Mouse (Mus musculus) layer of hippocampus, postnatal 36 days (tissue): ENCODE results near the gene 4933428G20Rik. TPM values are rescaled to one million over a fixed set of nuclear protein-coding genes. Genes with fewer than 3 reads are reported as not detected.
A peak's percentile ranks its signal among the peaks of the same experiment; 100 is the strongest.

ENCODE experiments used
- DNase-seq, 2 experiments: peaks; one replicate each; pipeline ENCODE4 v3.0.0; 2022
- total RNA-seq, 2 experiments: library from RNA; stranded (reverse); gene quantifications; 2 replicates each; pipeline ENCODE4 v1.2.3; 2021

The 4933428G20Rik gene
- total RNA-seq, 2 experiments from 2014 or later, result not detected

- DNase-seq, result no peak
These were observed 32.9 kb upstream of the 4933428G20Rik start for GRCm38 (mm10) chr11:97532950-97533582.

DNA sequence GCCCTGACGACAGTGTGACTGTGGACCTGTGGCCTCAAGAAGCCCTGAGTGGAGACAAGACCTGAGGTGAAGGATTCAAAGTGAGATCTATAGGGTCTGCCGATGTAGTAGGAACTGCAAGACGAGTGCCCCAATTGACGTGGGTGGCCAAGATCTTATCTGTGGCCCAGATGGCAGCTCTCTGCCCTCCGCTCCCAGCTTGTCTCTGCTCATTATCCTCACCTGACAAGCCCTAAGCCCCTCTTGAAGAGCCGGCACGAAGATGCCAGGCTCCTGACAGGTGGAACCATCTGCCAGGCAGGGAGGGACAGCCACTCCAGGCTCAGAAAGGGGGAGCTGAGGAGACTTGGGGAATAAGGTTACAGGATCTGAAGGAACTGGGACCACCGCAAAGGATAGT lies 32.2 kb upstream of the 4933428G20Rik start:
- DNase-seq, result no peak

DNA sequence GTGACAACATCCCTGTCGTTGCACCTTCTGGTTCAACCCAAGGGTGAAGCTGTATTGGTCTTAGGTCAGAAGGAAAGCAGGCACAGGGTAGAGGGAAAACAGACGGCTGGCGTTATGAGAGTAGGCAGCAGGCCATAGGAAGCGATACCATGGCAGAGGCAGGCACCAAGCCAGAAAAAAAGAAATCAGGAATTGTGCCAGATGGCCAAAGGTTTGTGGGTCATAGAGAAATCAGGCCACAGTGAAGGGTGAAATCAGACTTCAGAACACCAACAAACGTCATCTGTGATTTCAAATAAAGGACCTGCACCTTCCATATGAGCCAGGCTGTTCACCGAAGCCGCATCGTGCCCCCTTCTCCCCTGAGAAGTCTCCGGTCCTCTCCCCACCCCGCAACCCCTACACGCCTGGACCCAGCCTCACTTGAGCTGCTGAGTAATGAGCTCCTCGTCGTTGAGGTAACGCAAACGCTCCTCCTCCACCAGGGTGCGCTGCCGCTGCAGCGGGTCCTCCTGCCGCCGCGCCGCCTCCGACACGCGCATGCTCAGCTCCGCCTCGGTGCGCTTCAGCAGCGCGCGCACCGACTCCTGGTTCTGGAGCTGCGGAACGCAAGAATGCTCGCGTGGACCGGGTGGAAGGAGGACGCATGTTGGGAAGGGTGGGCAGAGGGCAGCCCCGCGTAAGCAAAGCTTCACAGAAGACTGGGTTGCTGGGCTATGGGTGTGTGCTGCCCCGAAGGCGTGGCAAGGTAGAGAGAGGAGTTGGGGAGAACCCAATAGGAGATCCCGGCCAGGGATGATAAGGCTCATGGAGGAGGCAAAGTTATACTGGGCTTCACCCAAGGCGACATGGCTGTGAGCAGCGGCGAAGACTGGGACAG lies 31.5 kb upstream of the 4933428G20Rik start:
- peak; percentile 90 for DNase-seq

- DNase-seq, result no peak
These were observed 30.8 kb upstream of the 4933428G20Rik start for GRCm38 (mm10) chr11:97530961-97531360.

GRCm38 (mm10) chr11:97530069-97530468 lies 29.9 kb upstream of the 4933428G20Rik start:
- DNase-seq, result no peak

DNA sequence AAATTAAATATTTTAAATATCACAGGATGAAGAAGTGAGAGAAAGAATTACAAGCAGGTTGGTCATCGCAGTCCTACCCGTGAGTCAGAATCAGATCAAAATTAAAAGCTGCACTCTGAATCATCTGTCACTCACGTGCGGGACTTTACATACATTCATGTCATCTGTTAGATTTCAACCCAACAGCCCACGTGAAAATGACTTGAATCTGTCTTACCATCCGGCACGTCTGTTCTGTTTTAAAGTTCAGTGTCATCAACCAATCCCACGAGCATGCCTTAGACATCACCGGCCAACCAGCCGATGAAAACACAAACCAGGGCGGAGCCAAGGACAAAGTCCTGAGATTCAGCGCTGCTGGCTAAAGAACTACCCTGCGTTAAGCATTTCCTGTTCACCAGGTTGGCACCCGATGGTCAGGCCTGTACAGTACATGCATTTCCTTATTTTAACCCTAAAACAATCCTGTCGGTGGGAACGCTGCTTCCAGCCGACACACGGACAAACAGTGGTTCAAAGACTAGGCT lies 28.2 kb upstream of the 4933428G20Rik start:
- no peak for DNase-seq

- no peak for DNase-seq
These were observed 25.2 kb upstream of the 4933428G20Rik start for GRCm38 (mm10) chr11:97525313-97525712.

DNA sequence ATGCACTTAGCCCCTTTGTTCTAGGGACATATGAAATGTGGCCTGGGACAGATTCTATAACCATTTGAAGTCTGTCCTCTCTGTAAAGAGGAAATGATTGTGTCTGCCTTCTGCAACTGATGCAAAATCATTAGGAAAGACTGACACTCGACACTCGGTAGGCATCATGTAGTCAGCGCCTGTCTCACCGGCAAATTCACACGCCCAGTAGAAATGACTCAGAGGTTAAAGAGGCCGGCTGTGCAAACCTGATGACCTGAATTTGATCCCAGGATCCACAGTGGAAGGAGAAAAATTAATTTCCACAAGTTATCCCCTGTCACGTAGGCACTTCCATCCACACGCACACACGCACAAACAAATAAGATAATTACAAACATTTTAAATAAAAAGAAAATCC lies 24.2 kb upstream of the 4933428G20Rik start:
- no peak for DNase-seq

DNA sequence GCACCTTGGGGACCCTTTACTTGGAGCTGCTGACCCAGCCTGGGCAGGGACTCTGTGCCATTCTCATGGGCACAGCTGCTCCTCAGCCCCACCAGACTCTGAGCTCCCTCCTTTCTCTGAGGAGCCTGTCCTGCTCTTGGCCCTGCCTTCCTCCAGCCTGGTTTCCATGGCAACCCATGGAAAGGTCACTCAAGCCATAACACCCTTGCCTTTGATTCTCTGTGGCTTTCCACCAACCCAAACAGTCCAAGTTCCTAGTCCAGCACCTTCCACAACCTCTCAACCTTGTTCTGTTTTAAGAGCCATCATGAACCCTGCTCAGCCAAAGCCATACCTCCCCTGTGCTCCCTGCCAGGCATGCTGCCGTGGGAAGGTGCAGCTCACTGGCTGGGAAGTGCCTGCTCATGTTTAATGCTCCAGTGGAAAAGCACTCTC lies 23.7 kb upstream of the 4933428G20Rik start:
- DNase-seq, result no peak

DNA sequence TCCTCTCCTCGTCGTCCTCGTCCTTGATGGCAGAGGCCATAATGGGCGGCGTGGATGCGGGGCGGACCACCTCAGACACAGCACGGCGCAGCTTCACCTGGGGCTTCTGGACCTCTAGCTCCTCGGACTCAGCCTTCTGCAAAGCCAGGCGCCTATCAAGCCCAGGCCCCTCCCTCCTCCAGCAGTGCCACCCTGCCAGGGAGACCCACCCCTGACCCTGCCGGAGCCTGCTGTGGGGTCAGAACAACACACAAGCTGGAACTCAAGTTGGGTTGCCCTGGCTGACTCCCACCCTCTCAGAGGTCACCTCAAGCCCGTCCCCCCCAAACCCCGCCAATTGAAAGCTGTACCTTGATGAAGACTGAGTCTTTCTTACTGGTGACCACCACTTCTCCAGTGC lies 23.0 kb upstream of the 4933428G20Rik start:
- DNase-seq, result no peak

DNA sequence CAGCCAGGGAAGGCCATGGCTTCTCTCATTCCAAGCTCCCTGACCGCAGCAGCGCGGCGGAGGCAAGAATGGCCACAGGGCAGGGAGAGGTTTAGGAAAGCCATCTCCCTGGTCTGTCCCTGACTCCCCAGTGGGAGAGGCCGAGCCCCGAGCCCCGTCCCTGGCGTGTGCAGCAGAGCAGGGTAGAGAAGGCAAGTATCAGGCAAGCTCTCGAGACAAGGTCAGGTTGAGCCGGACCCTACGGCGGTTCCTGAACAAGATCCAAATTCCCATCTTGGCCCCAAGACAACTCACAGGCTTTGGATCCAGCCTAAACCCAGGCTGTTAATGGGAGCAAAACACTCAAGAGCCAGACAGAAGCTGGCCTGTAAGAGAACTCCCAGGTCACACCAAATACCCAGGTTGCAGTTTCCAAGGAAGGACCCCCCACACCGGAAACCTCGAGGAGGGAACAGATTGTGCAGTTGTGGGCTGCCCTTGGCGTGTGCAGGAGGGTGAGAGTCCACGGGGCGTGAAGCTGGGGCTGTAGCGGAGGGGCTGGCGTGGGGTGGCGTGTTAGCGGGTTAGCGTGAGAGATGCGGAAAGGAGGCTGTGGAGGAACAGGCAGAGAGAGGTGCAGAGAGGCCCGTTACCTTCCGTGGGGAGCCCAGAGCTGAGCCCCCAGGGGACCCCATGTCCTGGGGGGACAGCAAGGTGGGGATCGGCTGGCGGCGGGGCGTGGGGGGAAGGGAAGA lies 21.8 kb upstream of the 4933428G20Rik start:
- DNase-seq, result no peak

DNA sequence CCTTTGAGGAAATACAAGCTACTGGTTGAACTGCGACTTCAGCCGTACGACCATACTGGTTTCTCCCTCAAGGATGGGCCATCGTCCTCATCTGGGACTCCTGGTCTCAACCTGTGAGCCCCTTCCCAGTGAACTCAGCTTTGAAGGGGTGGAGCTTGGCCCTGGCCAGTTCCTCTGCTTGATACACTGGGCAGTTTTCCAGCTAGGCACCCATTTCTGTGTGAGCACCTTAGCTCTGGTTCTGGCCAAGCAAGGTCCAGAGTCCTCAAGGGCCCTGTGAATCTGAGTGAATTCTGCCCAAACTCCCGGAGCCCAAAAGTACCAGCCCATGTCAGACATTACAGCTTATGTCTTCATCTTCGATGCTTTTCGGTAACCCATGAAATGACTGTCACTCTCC lies 20.4 kb upstream of the 4933428G20Rik start:
- no peak for DNase-seq

- DNase-seq, result no peak
These were observed 12.9 kb upstream of the 4933428G20Rik start for GRCm38 (mm10) chr11:97513066-97513465.

- no peak for DNase-seq
These were observed 12.4 kb upstream of the 4933428G20Rik start for GRCm38 (mm10) chr11:97512511-97512910.

DNA sequence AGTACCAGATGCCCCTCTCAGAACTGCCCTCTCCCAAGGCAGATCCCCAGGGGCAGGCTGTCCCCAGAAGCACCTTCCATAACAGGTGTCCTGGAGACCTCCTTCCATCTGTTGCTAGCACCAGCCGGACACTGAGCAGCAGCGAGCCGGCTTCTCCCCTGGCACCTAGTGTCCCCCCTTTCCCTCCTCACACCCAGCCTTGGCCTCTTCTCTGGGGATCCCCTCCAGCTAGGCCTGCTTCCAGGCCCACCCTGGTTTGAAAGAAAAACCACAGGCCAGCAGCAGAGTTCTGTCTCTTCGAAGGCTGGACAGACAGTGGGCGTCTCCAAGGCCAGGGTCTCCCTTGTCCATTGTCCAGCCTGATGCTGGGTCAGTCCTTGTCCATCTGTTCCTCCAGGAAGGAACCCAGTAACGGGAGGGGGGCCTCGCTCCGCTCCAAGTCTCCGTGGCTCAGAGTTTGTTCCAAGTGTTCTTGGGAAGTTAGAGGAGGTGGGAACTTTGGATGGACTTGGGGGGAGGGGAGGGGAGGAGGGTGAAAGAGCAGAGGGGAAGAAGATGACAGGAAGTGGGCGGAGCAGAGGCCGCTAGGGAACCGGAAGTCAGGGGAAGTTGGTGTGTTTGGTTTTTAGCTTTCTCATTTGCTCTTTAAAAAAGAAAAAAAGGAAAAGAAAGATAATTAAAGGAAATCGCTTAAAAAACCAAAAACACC lies 11.7 kb upstream of the 4933428G20Rik start:
- DNase-seq, result no peak

GRCm38 (mm10) chr11:97510966-97511660 lies 11.0 kb upstream of the 4933428G20Rik start:
- peak in 1 of 2 experiments; percentile 59 for DNase-seq

DNA sequence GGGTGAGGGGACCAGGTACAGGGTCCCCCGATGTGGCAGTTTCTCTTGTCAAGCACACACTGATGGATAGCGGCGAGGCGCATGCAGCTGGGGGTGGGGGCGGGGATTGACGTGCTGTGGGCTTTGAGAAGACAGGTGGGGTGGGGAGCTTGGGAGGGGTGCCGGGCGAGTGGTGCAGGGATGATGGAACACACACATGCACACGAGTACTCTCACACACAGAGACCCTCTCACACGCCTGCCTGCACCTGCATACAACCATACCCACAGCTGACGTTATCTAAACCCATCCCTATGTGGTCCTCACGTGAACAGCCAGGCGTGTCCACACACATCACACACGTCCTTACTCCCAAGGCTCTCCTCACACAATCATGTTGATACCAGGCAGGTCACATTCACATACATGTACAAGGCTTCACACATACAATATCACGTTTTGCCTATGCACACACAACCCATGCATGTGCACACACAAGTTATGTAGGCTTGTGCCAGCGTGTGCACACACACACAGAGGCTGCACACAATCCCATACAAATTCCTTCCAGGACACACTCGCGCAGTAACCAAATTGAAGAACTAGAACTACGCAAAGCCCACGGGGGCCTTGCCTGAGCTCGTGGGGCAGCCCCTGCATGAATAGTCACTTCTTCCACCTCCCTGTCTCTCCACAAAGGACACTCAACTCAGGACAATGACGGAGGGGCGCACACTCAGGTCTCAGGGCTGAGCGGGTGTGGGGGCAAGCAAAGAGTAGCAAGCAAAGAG lies 9.8 kb upstream of the 4933428G20Rik start:
- DNase-seq, result no peak

DNA sequence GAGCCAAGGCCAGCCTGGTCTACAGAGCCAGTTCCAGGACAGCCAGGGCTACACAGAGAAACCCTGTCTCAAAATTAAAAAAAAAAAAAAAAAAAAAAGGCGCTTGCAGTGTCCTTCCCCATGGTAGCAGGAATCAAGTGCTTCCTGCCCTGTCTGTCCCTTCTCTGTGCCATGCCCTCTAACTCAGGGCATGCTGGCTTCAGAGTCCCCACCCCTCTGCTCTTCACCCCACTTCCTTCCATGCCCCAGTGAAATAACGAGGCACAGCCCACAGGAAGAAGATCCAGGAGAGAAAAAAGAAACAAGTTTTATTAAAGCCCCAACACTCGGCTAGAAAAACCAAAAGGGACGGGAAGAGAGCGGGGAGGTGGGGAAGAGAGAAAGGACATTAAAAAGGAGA lies 8.9 kb upstream of the 4933428G20Rik start:
- DNase-seq, result no peak

DNA sequence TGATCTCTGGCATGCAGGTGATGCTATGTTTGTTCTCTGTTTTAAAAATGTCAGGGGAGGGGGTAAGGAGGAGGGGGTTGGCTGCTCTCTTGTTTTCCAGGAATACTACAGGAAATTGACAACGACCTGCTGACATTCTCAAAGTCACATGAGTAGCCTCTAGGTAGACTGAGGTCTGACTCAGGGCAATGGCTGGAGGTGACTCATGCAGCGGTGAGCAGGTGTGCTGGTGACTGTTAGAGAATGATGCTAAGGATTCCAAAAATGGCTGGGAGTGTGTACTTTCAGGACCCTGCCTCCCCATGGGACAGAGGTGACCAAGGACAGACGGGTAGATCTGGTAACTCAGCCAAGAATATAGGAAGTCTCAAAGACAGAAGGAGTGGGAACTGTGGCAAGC lies 8.1 kb upstream of the 4933428G20Rik start:
- DNase-seq, result no peak

- DNase-seq, result no peak
These were observed 6.2 kb upstream of the 4933428G20Rik start for GRCm38 (mm10) chr11:97506331-97506730.

DNA sequence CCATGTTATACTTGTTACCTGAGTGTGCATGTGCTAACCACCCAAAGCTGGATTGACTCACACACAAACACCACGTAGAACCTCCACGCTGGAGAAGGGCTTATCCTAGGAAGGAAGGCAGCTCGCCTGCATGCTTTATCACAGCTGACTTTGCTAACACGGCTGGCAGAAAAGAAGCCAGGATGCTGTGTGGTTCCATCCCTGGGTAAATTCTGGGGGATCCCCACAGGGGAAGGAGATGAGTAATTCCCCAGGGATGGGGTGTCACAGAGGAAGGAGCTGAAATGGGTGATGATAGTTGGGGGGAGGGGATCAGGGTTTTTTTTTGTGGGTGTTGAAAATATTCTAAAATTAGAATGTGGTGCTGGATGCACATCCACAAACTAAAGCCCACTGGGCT lies 5.6 kb upstream of the 4933428G20Rik start:
- no peak for DNase-seq
